Mouse (Mus musculus) bone marrow, adult 2 months (tissue): ENCODE results near the gene Slc13a5.

Experiments used
- CTCF ChIP-seq: fragments of 200-500 bp; IDR thresholded peaks from 2 replicates; pipeline ENCODE4 v1.5.1; 2011; ENCODE audit warnings: low read length, control low read depth; ENCODE audit not compliant: control insufficient read depth, insufficient read depth
- POLR2A ChIP-seq: fragments of 200-500 bp; IDR thresholded peaks from 2 replicates; pipeline ENCODE4 v1.6.1; 2011; ENCODE audit warnings: low read depth, mild to moderate bottlenecking, control low read depth, low read length, borderline replicate concordance; ENCODE audit not compliant: control insufficient read depth

GRCm38 (mm10) chr11:72284532-72285182, 17.6 kb upstream of the Slc13a5 start:
- TF ChIP-seq CTCF (no peak), POLR2A (no peak)
